Mouse (Mus musculus): ENCODE data around the gene Edaradd.
"Not testable (repeated sequence)": the region's sequence is repeated elsewhere in the genome, so short reads cannot be mapped to it uniquely, and the experiment has no call there.

Gene Edaradd

GRCm38 (mm10) chr13:12511189-12511965 is 8.9 kb downstream of the Edaradd start:
- no peak for DNase-seq (ENCODE audit: low spot score in 2 of 2)

GRCm38 (mm10) chr13:12510032-12510431 is 10.2 kb downstream of the Edaradd start:
- DNase-seq (ENCODE audit: low spot score in 2 of 2), result no peak

- no peak for DNase-seq (ENCODE audit: low spot score in 2 of 2)
Measured at GRCm38 (mm10) chr13:12507426-12507825, 12.8 kb downstream of the Edaradd start.

- no peak for DNase-seq (ENCODE audit: low spot score in 2 of 2)
Measured at GRCm38 (mm10) chr13:12505359-12505758, 14.9 kb downstream of the Edaradd start.

GRCm38 (mm10) chr13:12503238-12503751 is 16.9 kb downstream of the Edaradd start:
- DNase-seq (ENCODE audit: low spot score in 2 of 2), result no peak

GRCm38 (mm10) chr13:12502665-12503237 is 17.5 kb downstream of the Edaradd start:
- DNase-seq (ENCODE audit: low spot score in 2 of 2), result no peak

GRCm38 (mm10) chr13:12499107-12499506 is 21.1 kb downstream of the Edaradd start:
- no peak for DNase-seq (ENCODE audit: low spot score in 2 of 2)

- DNase-seq (ENCODE audit: low spot score in 2 of 2), result no peak
Measured at GRCm38 (mm10) chr13:12497809-12498208, 22.4 kb downstream of the Edaradd start.

GRCm38 (mm10) chr13:12494750-12495149 is 25.5 kb downstream of the Edaradd start:
- no peak for DNase-seq (ENCODE audit: low spot score in 2 of 2)

- DNase-seq (ENCODE audit: low spot score in 2 of 2), result no peak
Measured at GRCm38 (mm10) chr13:12492515-12492914, 27.7 kb downstream of the Edaradd start.

GRCm38 (mm10) chr13:12485640-12486039 is 34.6 kb downstream of the Edaradd start:
- DNase-seq (ENCODE audit: low spot score in 2 of 2), result no peak

GRCm38 (mm10) chr13:12485197-12485596 is 35.0 kb downstream of the Edaradd start:
- DNase-seq (ENCODE audit: low spot score in 2 of 2), result no peak

- DNase-seq (ENCODE audit: low spot score in 2 of 2), result no peak
Measured at GRCm38 (mm10) chr13:12479802-12480201, 40.4 kb downstream of the Edaradd start.

- no peak for DNase-seq (ENCODE audit: low spot score in 2 of 2)
Measured at GRCm38 (mm10) chr13:12478301-12478700, 41.9 kb downstream of the Edaradd start.

GRCm38 (mm10) chr13:12476886-12477285 is 43.4 kb downstream of the Edaradd start:
- DNase-seq (ENCODE audit: low spot score in 2 of 2), result no peak

GRCm38 (mm10) chr13:12475239-12475638 is 45.0 kb downstream of the Edaradd start:
- DNase-seq (ENCODE audit: low spot score in 2 of 2), result no peak

GRCm38 (mm10) chr13:12473724-12474378 is 46.4 kb downstream of the Edaradd start:
- DNase-seq (ENCODE audit: low spot score in 2 of 2), result peak; percentile 36 to 75

GRCm38 (mm10) chr13:12468488-12468887 is 51.8 kb downstream of the Edaradd start:
- no peak for DNase-seq (ENCODE audit: low spot score in 2 of 2)

- no peak for DNase-seq (ENCODE audit: low spot score in 2 of 2)
Measured at GRCm38 (mm10) chr13:12464844-12465243, 55.4 kb downstream of the Edaradd start, which contains the start of gene Lgals8. Lgals8 (minus strand) TSS chr13:12464944.

GRCm38 (mm10) chr13:12464159-12464558 is 56.1 kb downstream of the Edaradd start:
- not testable (repeated sequence) for DNase-seq (ENCODE audit: low spot score in 2 of 2)

GRCm38 (mm10) chr13:12462623-12463022 is 57.6 kb downstream of the Edaradd start:
- no peak for DNase-seq (ENCODE audit: low spot score in 2 of 2)

- DNase-seq (ENCODE audit: low spot score in 2 of 2), result no peak
Measured at GRCm38 (mm10) chr13:12461730-12462119, 58.5 kb downstream of the Edaradd start.
